Mouse (Mus musculus) hindbrain, embryonic 10.5 days (tissue): ENCODE results near the gene Galnt17. TPM values are rescaled to one million over a fixed set of nuclear protein-coding genes. Genes with fewer than 3 reads are reported as not detected.

Experiments
- DNase-seq: peaks from one replicate; pipeline ENCODE4 v3.0.0-alpha.2; 2017; ENCODE audit warnings: low spot score
- H3K27ac ChIP-seq: fragments of 300-500 bp; sonication (generic); 2 replicates; pipeline ENCODE4 v1.5.1; 2016; ENCODE audit warnings: mild to moderate bottlenecking, moderate library complexity
- H3K27me3 ChIP-seq: fragments of 300-500 bp; sonication (generic); 2 replicates; pipeline ENCODE4 v1.6.1; 2016; ENCODE audit warnings: mild to moderate bottlenecking; ENCODE audit not compliant: poor library complexity, insufficient read depth, severe bottlenecking
- H3K36me3 ChIP-seq: fragments of 300-500 bp; sonication (generic); 2 replicates; pipeline ENCODE4 v1.6.1; 2016; ENCODE audit warnings: mild to moderate bottlenecking, moderate library complexity
- H3K4me1 ChIP-seq: fragments of 300-500 bp; sonication (generic); replicated peaks from 2 replicates; pipeline ENCODE4 v1.6.1; 2016; ENCODE audit warnings: mild to moderate bottlenecking
- H3K4me3 ChIP-seq: fragments of 300-500 bp; sonication (generic); 2 replicates; pipeline ENCODE4 v1.5.1; 2016; ENCODE audit warnings: mild to moderate bottlenecking, moderate library complexity
- H3K9me3 ChIP-seq: fragments of 300-500 bp; sonication (generic); 2 replicates; pipeline ENCODE4 v1.6.1; 2016; ENCODE audit warnings: mild to moderate bottlenecking, moderate library complexity
- WGBS: fragments of 180-500 bp; shearing (Covaris S2); methylation state at CpG from one replicate; pipeline ENCODE4 v1.1.7; 2016; 5-methylcytosine and 5-hydroxymethylcytosine counted together
- polyA plus RNA-seq: library from polyadenylated mRNA; unstranded; fragments of >200 nt; fragmentation: Nextera tagmentation; extraction: Ambion mirVana; gene quantifications from 2 replicates; pipeline ENCODE4 v1.2.1, GENCODE M21; 2016

Galnt17 gene
- polyA plus RNA-seq, 1 experiment from 2014 or later: 1.5 TPM

DNA sequence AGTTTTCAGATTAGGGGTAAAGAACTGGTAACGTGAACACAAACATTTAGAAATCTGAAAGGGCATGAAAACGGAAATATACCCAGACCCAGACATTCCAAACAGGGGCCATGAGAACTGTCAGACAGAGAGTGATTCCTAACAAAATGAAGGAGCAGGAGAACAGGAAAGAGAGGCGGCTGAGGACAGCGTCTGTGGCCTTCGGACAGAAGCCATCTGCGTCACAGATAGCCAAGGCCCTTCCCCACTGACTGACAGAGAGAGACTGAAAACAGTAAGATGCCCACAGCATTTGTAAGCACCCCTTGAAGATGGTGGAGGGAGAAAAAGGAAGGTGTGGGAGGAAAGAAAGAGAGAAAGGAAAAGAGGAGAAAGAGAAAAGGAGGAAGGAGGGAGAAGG is 139.1 kb downstream of the Galnt17 start:
- Histone ChIP-seq H3K27me3 (no peaks in the 10 kb centered on the region), H3K36me3 (no peaks in the 10 kb centered on the region), H3K4me3 (no peak overlapping the region), H3K27ac (no peak overlapping the region), H3K4me1 (peaks cover 5% of the 10 kb centered on the region; the same call in 1 of the 2 replicates), H3K9me3 (0 out of 2 replicates have a peak, but pooled peaks cover 4% of the 10 kb centered on the region)
- DNase-seq: no peak
- WGBS: 77% methylated on average over 6 of the region's 6 CpGs

DNA sequence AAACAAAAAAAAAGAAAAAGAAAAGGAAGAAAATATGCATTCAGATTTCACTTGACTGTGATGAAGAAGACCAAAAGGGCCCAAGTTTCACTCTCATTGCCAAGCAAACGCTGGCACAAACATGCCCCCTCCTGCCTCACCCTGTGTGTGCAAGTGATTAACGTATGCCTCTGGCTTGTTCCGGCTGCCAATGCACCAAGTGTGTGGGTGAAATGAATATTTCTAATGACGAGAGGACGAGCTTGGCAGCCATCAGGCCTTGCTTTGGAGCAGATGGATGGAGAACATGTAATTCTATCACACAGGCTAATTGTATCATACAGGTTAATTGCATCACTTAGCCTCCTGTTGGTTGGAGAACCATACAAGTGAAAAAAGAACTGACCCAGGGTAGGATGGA is 140.9 kb downstream of the Galnt17 start:
- 83% methylated on average over 5 of the region's 5 CpGs for WGBS
- Histone ChIP-seq H3K36me3 (no peaks in the 10 kb centered on the region), H3K4me3 (no peak overlapping the region), H3K4me1 (peaks cover 5% of the 10 kb centered on the region; the same call in 1 of the 2 replicates), H3K27ac (no peak overlapping the region), H3K9me3 (no peaks in the 10 kb centered on the region; the same call in 1 of the 2 replicates), H3K27me3 (no peaks in the 10 kb centered on the region)
- DNase-seq: no peak

DNA sequence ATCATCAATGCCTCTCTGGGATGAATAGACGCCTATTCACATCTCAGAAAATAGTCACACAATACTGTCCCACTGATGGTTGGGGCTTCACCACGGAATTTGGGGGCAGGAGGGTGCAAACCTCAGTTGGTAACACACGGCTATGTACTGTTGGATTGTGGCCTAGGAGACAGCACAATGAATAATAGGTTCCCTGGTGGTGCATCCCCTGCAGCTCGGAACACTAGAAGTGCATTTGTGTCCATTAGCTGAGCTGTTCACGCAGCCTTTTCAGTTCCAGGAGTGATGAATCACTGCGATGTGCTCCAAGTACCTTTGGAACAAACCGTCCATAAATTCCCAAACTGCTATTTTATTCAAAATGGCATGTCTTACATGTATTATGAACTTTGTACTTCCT is 142.6 kb downstream of the Galnt17 start:
- 53% methylated on average over 7 of the region's 7 CpGs for WGBS
- DNase-seq: no peak
- H3K4me3 ChIP-seq: no peak overlapping the region
- H3K36me3 ChIP-seq: no peaks in the 10 kb centered on the region
- no peaks in the 10 kb centered on the region; the same call in 1 of the 2 replicates for H3K9me3 ChIP-seq
- peaks cover 5% of the 10 kb centered on the region; the same call in 1 of the 2 replicates for H3K4me1 ChIP-seq
- no peak overlapping the region for H3K27ac ChIP-seq
- no peaks in the 10 kb centered on the region for H3K27me3 ChIP-seq

DNA sequence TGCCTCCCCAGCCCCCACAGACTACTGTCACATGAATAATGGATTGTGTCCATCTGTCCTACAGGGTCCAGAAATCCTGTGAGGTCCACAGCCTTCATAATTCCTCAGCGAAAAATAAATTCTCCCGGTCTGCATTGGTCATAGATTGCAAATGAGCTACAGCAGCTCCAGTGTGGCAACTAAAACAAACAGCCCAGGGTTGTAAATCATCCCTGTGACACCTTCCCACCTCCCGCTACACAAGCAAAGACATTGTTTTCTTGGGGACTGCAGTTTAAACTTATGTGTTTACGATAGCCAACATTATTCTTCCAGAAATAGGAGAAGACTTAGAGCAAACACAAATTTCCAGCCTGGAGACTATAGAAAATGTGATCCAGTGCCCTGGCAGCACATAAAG is 150.4 kb downstream of the Galnt17 start:
- DNase-seq: no peak
- no peaks in the 10 kb centered on the region for H3K27me3 ChIP-seq
- no peaks in the 10 kb centered on the region for H3K36me3 ChIP-seq
- H3K4me3 ChIP-seq: no peak overlapping the region
- H3K4me1 ChIP-seq: no peaks in the 10 kb centered on the region
- no peak overlapping the region for H3K27ac ChIP-seq
- no peaks in the 10 kb centered on the region for H3K9me3 ChIP-seq
- WGBS: 72% methylated on average over 4 of the region's 4 CpGs

DNA sequence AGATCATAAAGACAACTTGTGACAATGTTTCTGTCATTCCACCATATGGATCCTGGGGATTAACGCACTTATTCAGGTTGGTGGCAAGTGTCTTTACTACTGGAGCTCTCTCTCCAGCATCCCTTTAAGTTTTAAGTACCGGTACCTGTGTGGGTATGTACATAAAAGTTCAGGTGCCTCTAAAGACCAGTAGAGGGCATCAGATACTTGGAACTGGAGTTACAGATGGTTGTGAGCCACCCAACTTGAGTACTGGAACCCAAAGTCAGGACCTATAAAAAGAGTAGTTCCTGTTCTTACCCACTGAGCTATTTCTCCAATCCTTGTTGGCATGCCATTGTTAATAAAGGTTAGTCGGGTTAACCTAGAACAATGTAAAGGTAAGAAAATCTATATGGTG is 152.0 kb downstream of the Galnt17 start:
- Histone ChIP-seq H3K9me3 (no peaks in the 10 kb centered on the region), H3K27ac (no peak overlapping the region), H3K4me1 (no peaks in the 10 kb centered on the region), H3K36me3 (no peaks in the 10 kb centered on the region), H3K27me3 (no peaks in the 10 kb centered on the region), H3K4me3 (no peak overlapping the region)
- no peak for DNase-seq
- WGBS: 68% methylated on average over 3 of the region's 3 CpGs

DNA sequence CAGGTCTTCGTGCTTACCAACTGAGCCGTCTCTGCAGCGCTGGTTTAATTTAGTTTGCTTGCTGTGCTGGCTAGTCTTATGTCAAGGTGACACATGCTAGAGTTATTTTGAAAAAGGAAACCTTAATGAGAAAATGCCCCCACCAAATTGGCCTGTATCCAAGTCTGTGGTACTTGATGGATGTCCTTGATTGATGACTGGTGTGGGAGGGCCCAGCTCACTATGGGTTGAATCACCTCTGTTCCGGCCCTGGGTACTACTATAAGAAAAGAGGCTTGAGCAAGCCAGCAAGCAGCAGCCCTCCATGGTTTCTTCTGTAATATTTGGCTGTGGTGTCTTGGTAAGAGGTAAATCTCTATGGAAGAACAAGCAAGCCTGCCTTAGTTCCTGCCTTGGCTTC is 165.7 kb downstream of the Galnt17 start:
- H3K27ac ChIP-seq: no peak overlapping the region
- H3K4me1 ChIP-seq: no peaks in the 10 kb centered on the region
- H3K9me3 ChIP-seq: no peaks in the 10 kb centered on the region
- no peaks in the 10 kb centered on the region for H3K36me3 ChIP-seq
- H3K4me3 ChIP-seq: no peak overlapping the region
- DNase-seq: no peak
- WGBS: 80% methylated on average over 4 of the region's 4 CpGs
- no peaks in the 10 kb centered on the region for H3K27me3 ChIP-seq

DNA sequence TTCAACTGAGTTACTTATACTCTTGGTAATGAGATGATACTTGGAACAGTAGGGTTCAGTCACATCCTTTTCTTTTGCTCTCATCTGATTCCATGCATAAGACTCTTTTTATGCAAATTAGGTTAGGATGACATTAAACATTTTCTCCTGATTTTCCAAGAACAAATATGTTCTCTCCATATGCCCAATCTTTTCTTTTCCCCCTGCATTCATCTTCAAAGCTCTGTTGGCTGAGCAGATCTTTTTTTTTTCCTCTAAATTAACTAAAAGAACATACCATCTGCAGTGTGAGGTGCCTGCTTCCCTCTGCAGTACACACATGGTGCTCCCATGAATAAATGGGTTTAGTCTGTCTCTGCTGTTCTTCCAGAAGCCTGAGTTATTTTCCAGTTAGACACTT is 173.5 kb downstream of the Galnt17 start:
- H3K27me3 ChIP-seq: no peaks in the 10 kb centered on the region
- no peak overlapping the region for H3K27ac ChIP-seq
- no peak overlapping the region for H3K4me3 ChIP-seq
- H3K9me3 ChIP-seq: 0 out of 2 replicates have a peak, but pooled peaks cover 3% of the 10 kb centered on the region
- no peaks in the 10 kb centered on the region for H3K4me1 ChIP-seq
- no peaks in the 10 kb centered on the region for H3K36me3 ChIP-seq
- DNase-seq: no peak

DNA sequence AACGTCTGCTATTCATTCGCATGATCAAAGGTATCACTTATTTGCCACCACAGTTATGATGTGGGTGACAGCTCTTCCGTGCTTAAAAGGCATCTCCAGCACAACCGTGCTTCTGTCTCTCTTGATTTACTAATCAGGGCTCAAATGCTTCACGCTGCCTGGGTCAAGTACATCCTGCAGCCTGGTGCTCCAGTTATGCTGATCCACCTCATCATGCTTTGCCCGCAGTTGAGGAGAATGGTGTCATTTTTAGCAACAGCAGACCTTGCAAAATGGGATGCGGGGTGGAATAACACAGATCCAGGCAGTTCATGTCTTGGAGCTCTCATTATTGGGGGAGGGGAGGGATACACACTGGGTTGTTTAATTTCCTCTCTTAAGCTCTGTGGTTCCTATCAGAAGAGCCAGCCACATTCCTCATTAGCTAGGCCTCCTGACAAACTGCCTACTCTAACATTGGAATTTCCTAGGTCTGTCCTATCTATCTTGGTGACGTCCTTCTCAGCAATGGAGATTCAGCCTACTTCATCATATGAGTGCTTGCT is 187.9 kb downstream of the Galnt17 start:
- 84% methylated on average over 8 of the region's 8 CpGs for whole genome bisulfite sequencing

DNA sequence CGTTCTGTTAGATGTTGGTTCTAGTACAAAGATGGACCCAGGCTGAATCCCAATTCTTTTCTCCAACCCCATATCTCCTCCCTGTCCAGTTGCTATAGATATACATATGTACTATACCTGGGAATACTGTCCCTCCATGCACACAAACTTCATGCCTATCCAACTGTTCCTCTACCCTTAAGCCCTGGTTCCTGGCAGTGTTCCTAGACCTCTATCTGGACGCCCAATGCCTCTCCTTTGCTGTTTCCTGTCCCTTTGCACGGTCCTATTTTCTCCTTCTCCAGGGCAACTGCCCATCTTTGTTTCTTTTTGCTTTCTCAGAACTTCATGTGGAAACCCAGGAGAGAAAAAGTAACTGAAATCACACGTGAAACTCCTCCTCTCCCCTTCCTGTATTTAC is 188.4 kb downstream of the Galnt17 start:
- WGBS: 81% methylated on average over 4 of the region's 4 CpGs
- Histone ChIP-seq H3K4me1 (no peaks in the 10 kb centered on the region), H3K27ac (no peak overlapping the region)

More for the DNA sequence above, 187.9 kb downstream of the Galnt17 start:
- Histone ChIP-seq H3K27ac (no peak overlapping the region), H3K27me3 (no peaks in the 10 kb centered on the region), H3K4me1 (no peaks in the 10 kb centered on the region), H3K36me3 (no peaks in the 10 kb centered on the region), H3K4me3 (no peak overlapping the region), H3K9me3 (no peaks in the 10 kb centered on the region)
- no peak for DNase-seq

DNA sequence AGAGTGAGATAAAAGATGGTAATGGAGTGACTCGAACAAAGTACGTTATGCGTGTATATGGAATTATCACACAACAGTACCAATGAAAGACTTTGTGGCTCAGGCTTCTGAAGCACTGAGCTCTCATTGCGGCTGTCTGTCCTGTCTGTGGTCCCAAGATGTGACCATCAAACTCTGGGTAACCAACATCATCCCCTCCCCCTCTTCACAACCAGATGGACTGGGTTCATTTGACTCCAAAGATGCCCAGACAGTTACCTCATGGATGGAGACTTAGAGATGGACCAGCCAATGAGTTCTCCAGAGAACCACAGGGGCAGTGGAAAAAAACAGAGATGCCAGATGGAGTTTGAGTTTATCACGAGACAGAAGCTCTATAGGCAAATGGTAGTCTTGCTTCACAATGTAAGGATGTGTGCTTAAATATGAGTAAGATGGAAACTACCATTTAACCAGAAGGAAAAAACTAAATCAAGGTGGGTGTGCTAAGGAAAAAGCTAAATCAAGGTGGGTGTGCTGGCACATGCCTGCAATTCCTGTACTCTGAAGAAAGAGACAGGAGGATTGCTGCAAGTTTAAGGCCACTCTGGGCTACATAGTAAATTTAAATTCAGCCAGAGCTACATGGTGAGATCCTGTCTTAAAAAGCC is 190.8 kb downstream of the Galnt17 start:
- H3K36me3 ChIP-seq: no peaks in the 10 kb centered on the region
- H3K4me1 ChIP-seq: peaks cover 6% of the 10 kb centered on the region; the same call in 1 of the 2 replicates
- H3K27me3 ChIP-seq: no peaks in the 10 kb centered on the region
- no peak overlapping the region for H3K27ac ChIP-seq
- H3K4me3 ChIP-seq: no peak overlapping the region
- no peak for DNase-seq
- WGBS: 92% methylated on average over 5 of the region's 5 CpGs
- no peaks in the 10 kb centered on the region for H3K9me3 ChIP-seq

More for the DNA sequence above, 188.4 kb downstream of the Galnt17 start:
- Histone ChIP-seq H3K36me3 (no peaks in the 10 kb centered on the region), H3K27me3 (no peaks in the 10 kb centered on the region), H3K9me3 (no peaks in the 10 kb centered on the region), H3K4me3 (no peak overlapping the region)
- no peak for DNase-seq

DNA sequence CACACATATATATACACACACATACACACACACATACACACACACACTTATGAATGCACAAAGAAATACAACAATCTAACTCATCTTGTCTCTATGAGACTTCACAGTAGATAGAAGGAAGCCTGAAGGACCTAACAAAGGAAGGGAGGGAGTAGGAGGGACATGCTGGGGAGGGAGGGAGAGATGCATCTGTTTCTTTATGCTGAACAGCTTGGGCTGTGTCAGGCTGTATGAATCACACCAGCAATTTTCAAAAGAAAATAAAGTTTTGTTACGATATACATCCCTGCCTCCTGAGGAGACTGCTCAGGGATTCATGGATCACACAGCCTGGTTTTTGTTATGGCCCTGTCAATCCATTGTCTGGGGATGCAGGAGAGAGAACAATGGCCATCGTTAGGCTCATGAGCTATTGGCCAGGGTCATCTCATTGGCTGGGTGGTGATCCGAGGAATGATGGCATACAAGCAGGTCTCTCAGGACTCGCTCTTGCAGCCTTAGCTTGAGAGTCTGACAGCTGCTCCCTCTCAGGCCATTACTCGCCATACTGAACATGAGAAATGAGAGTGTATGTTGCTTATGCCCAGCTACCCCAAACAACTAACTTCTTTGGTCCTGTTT is 194.3 kb downstream of the Galnt17 start:
- peaks cover 6% of the 10 kb centered on the region; the same call in 1 of the 2 replicates for H3K4me1 ChIP-seq
- H3K27me3 ChIP-seq: no peaks in the 10 kb centered on the region
- DNase-seq: peak; percentile 4
- H3K9me3 ChIP-seq: peaks cover 13% of the 10 kb centered on the region; the same call in 1 of the 2 replicates
- H3K27ac ChIP-seq: peak overlapping the region; percentile 67
- no peaks in the 10 kb centered on the region for H3K36me3 ChIP-seq
- 39% methylated on average over 5 of the region's 5 CpGs for WGBS
- no peak overlapping the region for H3K4me3 ChIP-seq

DNA sequence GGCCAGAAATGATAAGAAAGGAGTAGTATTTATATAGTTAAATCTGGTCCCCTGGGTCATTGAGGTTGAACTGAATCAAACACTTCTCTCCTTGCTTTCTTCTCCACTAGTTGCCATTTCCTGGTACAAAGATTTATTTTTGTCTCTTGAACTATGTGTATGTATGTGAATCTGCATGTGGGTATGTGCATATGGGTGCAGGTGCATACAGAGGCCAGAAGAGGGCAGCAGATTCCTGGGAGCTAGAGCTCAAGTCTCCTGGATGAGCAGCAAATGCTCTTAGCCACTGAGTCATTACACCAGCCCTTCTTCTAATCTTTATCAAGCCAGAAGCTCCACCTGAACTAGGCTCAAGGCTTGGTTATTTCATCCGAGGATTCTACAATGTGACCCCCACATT is 201.1 kb downstream of the Galnt17 start:
- H3K27me3 ChIP-seq: no peaks in the 10 kb centered on the region

DNA sequence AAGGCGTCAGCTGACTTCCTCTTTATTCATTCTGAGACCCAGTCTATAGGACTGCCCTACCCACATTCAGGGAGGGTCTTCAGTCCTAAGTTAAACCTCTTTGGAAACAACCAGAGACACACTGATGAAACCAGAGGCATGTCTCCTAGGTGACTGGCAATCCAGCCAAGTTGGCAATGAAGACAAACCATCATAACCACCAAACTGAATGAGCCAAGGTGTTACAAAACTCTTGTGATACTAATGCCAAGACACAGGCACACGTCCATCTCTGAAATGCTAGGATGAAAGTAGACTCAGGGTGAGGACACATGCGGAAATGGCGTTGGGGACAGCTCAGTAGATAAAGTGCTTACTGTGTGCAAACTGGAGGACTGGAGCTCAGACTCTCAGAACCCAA is 211.5 kb downstream of the Galnt17 start:
- DNase-seq: no peak
- no peaks in the 10 kb centered on the region for H3K36me3 ChIP-seq
- no peaks in the 10 kb centered on the region for H3K27me3 ChIP-seq
- WGBS: 92% methylated on average over 4 of the region's 4 CpGs
- no peak overlapping the region for H3K4me3 ChIP-seq
- H3K9me3 ChIP-seq: peaks cover 6% of the 10 kb centered on the region
- H3K27ac ChIP-seq: no peak overlapping the region
- H3K4me1 ChIP-seq: peaks cover 4% of the 10 kb centered on the region; the same call in 1 of the 2 replicates

More for the DNA sequence above, 201.1 kb downstream of the Galnt17 start:
- H3K27ac ChIP-seq: no peak overlapping the region
- H3K4me1 ChIP-seq: no peaks in the 10 kb centered on the region
- H3K9me3 ChIP-seq: peaks cover 19% of the 10 kb centered on the region; the same call in 1 of the 2 replicates
- H3K36me3 ChIP-seq: no peaks in the 10 kb centered on the region
- no peak overlapping the region for H3K4me3 ChIP-seq
- no peak for DNase-seq
- 91% methylated on average over 1 of the region's 1 CpGs for WGBS
